Mouse (Mus musculus): ENCODE measurements around the gene Rfk.

DNA sequence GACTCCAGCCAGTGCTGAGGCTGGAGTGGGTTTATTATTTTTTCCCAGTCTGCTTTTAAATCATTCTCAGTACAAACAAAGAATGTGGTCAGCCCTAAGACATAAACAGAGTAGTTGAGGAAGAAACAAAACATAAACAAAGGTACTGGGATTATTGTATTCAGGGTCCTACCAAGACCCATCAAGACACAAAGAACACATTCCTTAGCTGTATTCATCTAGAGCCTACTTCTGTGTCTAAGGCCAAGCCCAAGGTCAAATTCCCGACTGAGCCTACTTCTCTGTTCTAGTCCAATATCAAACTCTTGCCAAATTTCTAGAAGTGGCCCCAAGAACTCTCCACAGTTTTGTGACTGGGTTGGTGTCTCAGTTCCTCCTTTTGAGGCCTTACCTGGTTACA, 24.0 kb downstream of the Rfk start:
- TF ChIP-seq POLR2A (IDR thresholded peaks at IDR 0.05; ENCODE audit: borderline replicate concordance, insufficient read depth, low read length) (no peak), CTCF (IDR thresholded peaks at IDR 0.05; ENCODE audit: borderline replicate concordance, insufficient read depth, low read depth, low read length) (no peak)

All from cerebellum, adult 2 months (tissue).